Mouse (Mus musculus) ovary, postnatal 10 days (tissue): ENCODE measurements around the gene Gm9125.
"Not testable (repeated sequence)": the region's sequence is repeated elsewhere in the genome, so short reads cannot be mapped to it uniquely, and the experiment has no call there.

Source experiments
- DNase-seq: peaks from one replicate; pipeline ENCODE4 v3.0.0; 2022; ENCODE audit warnings: low spot score

Gm9125 gene

DNA sequence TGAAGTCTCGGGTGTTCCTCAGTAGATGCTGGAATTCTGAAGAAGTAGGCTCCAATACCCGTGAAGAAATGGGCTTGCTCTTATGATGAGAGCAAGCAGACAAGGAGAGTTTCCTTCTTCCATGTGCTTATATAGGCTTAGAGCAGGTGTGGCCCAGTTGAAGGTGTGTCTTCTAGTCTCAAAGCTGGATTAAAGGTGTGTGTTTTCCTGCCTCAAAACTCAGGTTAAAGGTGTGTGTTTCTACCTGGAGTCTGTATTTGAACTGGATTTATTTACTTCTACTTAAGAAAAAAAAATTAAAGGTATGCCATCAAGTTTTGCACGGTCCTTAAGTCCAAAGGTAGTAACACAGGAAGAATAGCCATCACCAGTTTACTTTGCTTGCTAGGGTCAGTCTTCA, at the start of gene Gm9125:
Gm9125 (minus strand) TSS at position 101 of the 400 bp plus-strand sequence.
- not testable (repeated sequence) for DNase-seq

DNA sequence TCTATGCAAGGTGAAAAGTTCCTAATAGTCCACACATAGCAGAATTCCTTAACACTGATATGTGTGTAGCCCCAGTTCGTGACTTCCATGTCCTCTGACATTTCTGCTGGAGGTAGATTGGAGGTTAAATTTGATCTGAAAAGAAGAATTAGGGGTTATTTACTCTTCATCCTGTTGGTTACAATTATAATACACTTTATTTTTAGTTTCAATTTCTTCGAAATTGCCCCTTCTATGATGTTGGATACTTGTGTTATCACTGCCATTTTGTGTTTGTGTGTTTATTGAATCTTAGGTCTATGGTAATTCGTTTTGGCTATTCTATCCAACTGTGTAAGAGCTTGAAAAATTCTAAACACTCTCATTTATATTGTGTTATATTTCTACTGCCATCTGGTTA, 17.9 kb upstream of the Gm9125 start, which contains the start of gene Gm10697:
Gm10697 (minus strand) TSS at position 101 of the 400 bp plus-strand sequence.
- DNase-seq: not testable (repeated sequence)

DNA sequence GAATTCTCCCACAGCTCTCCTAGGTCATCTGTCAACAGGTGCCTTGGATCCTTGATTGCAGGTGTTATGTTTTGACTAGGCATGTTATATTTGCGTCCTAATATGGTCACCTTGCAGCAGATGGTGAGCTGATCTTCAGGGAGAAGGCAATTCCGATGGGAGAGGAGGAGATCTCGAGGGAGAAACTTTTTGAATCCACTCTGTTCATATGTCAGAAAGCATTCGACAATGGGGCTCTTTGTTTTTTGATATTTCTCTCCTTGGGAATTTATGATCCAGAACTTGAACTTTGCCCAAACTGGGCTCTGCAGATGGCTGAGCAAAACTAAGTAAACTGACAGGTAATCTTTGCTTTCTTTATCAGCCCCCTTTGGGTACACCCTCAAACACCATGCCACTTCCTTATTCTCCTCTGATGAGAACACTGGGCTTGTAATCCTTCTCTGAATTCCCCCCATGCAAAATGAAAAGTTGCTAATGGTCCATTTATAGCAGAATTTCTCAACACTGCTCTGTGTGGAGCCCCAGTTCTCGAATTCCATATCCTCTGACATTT, 5.0 kb downstream of the Gm9125 start:
- not testable (repeated sequence) for DNase-seq

DNA sequence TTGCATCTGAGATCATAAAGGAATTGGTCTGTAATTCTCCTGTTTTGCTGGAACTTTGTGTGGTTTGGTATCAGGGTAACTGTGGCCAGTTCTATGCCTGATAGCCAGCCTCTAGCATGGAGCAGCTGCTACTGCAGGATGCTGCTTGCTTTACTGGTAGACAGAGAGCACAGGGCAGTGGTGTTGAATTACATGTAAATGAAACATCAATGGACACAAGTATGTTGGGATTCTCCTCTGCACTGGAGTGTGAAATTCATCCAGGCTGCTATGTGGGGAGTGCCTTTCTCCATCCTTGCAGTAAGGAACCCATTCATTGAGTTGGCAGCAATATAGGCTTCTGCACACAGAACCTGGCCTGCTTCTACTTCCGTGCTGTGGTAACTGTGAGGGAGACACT, 16.4 kb downstream of the Gm9125 start:
- DNase-seq: not testable (repeated sequence)

DNA sequence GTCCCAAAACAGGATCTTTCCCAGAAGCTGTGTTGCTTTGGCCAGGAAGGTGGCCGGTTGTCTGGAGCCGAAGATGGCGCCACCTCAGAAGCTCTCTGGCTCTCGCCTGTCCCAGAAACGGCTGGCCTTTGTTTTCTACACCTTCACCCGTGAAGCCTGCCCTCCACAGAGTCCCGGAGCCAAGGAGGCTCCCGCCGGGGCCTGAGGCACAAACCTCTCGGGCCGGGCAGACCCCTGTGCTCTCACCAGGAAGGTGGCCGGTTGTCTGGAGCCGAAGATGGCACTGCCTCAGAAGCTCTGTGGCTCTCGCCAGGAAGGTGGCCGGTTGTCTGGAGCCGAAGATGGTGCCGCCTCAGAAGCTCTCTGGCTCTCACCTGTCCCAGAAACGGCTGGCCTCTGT, 20.3 kb downstream of the Gm9125 start:
- DNase-seq: not testable (repeated sequence)
